Mouse (Mus musculus): ENCODE measurements around the gene Pak1.
A peak's percentile ranks its signal among the peaks of the same experiment; 100 is the strongest.
"Not testable (repeated sequence)": the region's sequence is repeated elsewhere in the genome, so short reads cannot be mapped to it uniquely, and the experiment has no call there.

Pak1 gene

DNA sequence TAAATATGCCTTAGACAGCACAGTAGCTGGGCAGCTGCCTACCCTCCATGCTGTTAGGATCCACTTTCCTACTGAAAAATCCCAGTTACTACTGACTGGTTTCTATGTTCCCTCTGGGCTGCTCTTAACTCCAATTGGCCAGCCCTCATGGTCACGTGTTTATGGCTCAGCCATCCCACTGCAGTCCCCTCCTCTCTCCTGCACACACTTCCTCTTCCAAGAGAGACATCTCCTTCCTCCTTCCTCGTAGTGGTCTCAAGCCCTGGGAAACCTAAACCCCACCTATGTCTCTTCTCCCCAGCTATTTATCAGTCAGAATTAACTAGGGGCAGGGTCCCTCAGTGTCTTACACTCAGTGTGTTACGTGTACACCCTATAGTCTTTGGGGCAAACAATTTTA, 61.2 kb downstream of the Pak1 start:
- not testable (repeated sequence) for DNase-seq (ENCODE audit: low spot score in 2 of 2)

DNA sequence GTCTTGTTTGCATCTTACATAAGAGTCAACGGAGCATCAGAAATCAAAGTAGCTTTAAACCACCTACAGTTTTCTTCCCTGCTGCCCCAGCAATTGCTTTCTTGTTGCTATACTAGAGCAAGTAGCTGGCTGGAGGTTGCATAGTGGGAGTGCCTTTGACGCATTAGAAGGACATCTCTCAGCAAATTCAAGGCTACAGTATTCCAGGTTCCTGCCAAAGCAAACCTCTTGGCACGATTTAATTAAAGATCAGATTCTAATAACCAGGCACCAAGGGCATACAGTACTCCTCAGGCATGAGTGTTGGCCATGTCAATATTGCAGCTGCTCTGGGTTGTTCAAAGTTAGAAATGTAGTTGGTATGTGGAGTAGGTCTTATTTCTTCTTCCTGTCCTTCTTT, 62.0 kb downstream of the Pak1 start:
- peak in 1 of 2 experiments; percentile 19 for DNase-seq (ENCODE audit: low spot score in 2 of 2)

DNA sequence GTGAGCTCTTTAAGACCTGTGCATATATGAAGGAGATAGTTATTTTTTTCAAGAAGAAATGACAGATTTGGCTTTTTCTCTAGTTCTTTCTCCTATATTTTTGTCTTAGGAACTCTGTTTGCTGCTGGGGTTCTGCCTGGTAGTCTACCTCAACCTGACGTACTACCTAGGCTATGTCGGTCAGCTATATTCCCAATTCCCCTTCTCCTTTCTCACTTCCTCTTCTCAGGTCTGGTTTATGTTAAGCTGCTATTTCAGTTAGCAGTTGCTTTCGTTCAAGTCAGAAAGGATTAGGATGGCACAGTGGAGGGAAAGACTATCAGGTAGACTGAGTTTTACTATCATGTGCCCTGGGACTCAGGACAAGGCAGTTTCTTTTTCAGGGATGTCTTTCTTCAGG, 75.2 kb downstream of the Pak1 start:
- no peak for DNase-seq (ENCODE audit: low spot score in 2 of 2)

DNA sequence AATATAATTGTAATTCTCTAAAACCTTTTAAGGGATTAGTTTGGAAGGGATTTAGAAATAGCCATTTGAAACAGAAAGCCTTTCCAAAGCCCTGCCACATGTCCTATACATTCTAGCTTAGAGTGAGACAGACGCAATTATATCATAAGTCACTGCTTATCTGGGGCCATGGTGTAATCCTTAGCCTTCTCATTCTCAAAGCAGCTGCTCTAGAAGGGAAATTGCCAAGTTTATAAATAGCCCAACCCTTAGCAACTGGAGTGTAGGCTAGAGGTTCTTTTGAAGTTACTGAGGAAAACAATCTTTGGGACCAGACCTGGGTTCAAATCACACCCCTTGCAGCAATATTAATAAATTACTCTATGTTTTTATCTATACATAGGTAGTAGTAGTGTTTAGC, 76.2 kb downstream of the Pak1 start:
- no peak for DNase-seq (ENCODE audit: low spot score in 2 of 2)

DNA sequence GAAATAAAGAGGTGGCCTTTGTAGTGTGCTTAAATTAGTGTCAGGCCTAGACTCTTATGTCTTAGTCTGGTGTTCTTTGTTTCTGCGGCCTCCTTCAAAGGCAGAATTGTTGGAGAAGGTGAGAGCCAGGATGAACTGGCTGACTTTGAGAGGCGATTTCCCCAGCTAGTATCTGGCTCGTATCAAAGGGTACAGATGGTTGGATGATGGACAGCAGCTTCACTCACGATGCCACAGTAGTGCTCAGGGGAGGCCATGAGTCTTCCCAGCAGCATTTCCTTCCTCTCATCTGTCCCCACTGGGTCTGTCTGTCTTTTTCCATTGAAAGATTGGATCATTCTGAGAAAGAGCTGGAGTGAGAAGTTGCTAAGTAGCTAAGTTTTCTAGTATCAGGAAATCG, 79.5 kb downstream of the Pak1 start:
- no peak for DNase-seq (ENCODE audit: low spot score in 2 of 2)

DNA sequence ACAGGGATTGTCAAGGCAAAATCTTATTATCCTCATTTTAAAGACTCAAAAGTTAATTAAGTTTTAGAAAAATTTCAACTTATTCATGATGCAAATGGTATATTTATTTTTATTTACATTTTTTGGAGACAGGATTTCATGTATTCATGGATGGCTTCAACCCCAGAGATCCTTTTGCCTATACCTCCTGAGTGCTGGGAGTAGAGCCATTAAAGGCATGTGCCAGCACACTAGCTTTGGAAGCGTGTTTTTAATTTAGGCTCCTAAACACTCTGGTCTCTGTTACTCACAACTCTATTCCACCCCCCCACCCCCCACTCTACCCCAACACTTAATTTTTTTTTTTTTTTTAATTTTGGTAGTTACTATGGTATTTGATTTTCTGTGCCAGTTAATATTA, 80.4 kb downstream of the Pak1 start:
- DNase-seq (ENCODE audit: low spot score in 2 of 2): no peak

DNA sequence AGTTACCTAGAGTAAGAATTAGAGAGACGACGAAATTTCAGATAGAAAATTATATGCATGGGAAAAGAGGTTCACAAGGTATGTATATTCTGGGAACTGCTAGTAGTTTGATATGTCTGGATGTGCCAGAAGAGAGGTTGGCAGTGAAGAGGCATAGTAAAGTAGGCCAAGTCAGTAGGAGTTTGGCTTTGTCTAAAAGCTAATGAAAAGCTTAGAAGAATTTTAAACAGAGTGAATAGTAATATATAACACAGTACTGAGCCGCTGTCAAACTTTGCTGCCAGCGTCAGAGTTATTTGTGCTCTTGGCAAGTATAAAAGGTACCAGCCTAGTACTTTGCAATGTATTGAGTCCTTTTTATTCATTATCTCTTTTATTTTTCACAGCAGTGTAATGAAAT, 84.1 kb downstream of the Pak1 start:
- DNase-seq (ENCODE audit: low spot score in 2 of 2): no peak

DNA sequence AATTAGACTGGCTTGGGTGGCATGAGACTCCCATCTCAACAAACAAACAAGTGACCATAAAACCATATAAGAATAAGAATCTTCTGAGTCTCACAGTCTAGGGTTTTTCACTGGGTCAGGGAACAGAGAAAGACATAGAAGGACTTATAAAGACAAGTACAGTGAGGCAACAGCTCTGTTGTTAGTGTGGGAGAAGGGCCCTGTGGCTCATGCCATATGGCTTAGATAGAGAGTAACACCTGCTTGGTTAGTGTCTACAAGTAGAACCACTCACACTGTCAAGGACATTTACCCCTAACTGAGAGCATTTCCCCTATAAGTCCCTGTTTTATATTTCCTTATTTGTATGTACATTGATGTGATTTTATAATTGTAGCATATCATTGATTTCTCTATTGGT, 85.0 kb downstream of the Pak1 start:
- DNase-seq (ENCODE audit: low spot score in 2 of 2): no peak

DNA sequence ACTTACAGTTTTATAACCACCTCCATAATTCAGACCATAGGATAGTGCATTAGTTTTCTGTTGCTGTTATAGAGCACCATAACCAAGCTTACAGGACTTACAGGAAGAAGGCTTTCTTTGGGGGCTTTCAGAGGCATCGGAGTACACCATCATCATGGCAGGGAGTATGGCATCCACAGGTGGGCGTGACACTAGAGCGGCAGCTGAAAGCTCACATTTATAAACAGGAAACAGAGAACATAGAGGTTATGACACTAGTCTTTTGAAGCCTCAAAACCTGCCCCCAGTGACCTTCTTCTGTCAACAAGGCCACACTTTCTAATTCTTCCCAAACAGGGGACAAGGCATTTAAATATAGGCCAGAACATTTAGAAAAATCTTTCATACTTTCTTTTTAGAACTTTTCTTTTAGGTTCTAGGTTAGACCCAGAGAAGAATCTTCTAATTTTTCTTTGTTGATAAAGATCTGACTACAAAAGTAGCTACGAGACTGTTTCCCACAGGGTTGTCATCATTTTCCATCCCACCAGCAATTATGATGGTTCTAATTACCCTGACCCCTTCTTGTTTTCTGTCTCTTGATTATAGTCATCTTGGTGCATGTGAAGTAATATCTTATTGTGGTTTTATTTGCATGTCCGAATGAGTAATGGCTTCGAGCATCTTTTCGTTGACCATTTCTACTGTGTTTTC, 89.7 kb downstream of the Pak1 start:
- no peak for DNase-seq (ENCODE audit: low spot score in 2 of 2)

DNA sequence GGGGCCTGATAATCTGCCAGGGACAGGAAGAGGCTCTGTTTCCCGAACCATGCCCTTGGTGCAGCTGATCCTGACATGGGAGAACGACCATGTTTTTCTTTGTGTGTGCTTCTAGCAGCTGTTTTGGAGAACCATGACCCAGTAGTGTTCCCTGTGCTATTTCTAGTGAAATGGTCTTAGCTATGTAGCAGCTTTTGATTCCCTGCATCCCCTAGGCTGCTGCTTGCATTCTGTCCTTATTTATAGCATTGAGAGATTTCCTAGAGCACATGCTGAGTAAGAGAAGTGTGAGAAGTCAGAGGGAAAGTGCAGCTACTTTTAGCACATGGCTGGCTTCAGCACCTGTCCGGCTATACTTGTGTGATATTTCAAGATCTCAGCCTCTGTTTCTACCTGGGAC, 123.3 kb downstream of the Pak1 start:
- DNase-seq (ENCODE audit: low spot score in 2 of 2): peak; percentile 18 to 37

DNA sequence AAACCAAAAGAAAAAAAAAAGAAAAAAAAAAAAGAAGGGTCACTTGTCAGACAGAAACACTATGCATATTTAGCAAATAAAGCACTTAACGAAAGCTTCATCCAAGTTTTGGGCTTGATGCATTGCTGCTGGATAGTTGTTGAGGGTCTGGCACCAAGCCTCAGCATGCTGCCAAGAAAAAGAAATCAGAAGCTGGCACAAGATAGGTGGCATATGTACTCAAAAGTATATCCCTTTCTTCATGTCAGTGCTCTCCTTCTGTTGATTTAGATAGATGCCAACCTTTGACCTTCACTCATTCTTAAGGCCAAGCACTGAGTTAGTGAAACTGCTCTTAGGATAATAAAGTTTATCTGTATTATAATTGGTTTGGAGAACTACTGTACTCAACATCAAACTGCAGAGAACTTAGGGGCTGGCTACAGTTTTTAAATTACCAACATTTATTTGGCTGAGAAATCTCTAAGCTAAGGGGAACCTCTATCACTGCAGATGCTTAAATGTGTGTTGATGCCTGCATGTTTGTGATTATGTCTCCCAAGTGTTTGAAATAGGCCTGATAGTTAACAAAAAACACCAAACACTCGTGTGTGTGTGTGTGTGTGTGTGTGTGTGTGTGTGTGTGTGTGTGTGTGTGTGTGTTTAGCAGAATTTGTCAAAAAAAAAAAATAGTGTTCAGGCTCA, 126.6 kb downstream of the Pak1 start:
- no peak for DNase-seq (ENCODE audit: low spot score in 2 of 2)

DNA sequence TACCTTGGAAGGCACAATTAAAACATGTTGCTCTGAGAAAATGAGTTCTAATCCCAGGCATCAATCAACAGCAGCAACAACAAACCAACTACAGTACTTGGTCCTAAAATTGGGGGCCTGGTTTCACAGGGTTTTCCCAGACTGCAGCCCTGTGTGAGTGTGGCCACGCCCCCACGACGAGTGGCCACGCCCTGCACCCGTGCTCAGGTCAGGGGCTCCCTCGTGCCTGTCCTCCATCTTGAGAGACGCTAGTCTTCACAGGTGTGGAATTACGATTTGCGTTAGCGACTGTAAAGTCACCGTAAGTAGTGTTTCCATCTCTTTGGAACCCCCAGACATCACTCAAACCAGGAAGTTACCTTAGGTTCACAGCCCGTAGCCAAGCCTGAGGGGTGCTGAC, 131.4 kb downstream of the Pak1 start, which contains the start of gene Gdpd4:
Gene Gdpd4, plus strand, starts transcription at position 214 of the 400 bp plus-strand sequence.
- no peak for DNase-seq (ENCODE audit: low spot score in 2 of 2)

DNA sequence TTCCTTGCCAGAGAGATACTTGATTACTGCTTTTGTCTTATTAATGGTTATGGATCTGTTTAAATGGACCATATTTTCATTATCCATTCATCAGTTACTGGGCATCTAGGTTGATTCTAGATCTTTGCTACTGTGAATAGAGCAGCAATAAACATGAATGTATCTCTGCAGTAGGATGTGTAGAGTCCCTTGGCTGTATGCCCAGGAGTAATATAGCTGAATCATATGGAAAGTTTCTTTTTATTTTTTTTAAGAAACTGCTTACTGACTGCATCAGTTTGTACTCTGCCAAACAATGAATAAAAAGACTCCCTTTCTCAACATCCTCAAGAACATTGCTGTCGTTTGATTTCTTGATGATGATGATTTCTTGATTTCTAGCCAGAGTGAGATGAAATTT, 137.5 kb downstream of the Pak1 start:
- no peak for DNase-seq (ENCODE audit: low spot score in 2 of 2)

DNA sequence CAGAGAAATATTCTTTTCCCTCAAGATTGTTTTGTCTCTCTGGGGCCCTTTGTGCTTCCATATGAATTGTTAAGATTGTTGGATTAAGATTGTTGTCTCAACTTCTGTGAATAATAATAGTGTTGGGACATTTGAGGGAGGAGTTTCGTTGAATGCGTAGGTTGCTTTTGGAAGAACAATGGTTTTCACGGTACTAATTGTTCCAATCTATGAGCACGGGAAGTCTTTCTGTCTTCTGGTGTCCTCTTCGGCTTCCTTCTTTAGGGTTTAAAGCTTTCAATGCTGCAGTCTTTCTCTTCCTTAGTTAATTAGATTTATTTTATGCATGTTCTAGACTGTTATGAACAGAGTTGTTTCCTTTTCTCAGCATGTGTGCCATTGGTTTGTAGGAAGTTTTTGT, 138.6 kb downstream of the Pak1 start:
- no peak for DNase-seq (ENCODE audit: low spot score in 2 of 2)

DNA sequence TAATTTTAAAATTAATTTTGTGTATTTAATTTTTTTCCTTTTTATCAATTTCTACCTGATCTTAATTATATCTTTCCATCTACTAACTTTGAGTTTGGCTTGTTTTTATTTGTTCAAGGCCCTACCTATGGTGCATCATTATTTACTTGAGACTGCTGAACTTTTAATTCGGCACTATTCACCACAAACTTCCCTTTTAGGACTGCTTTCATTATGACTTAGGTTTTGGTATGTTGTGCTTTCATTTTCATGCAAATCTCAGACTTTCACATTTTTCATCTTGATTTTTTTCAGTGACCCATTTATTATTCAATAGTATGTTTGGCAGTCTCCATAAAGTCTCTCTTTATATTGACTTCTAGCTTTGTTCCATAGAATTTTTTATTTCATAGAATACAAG, 156.1 kb downstream of the Pak1 start:
- DNase-seq (ENCODE audit: low spot score in 2 of 2): no peak

Data from right cerebral cortex, adult 2 months (tissue).